Mouse (Mus musculus) heart, postnatal 0 days (tissue): ENCODE measurements around the gene Zbed5. TPM values are rescaled to one million over a fixed set of nuclear protein-coding genes. Genes with fewer than 3 reads are reported as not detected.

Source experiments
- ATAC-seq: fragments of 200-750 bp; cut with Nextera tagmentation; 2 replicates; pipeline ENCODE4 v1.8.0; 2017; ENCODE audit warnings: low read depth, moderate number of reproducible peaks, moderate library complexity; ENCODE audit not compliant: insufficient read depth
- DNase-seq: peaks from one replicate; pipeline ENCODE4 v3.0.0-alpha.2; 2016; ENCODE audit warnings: low spot score
- H3K27ac ChIP-seq: fragments of 300-500 bp; sonication (generic); 2 replicates; pipeline ENCODE4 v1.5.1; 2014; ENCODE audit warnings: low read depth, mild to moderate bottlenecking
- H3K27me3 ChIP-seq: fragments of 300-500 bp; sonication (generic); 2 replicates; pipeline ENCODE4 v1.6.1; 2014; ENCODE audit warnings: low read length, mixed read lengths; ENCODE audit not compliant: control insufficient read depth, insufficient read depth
- H3K36me3 ChIP-seq: fragments of 300-500 bp; sonication (generic); replicated peaks from 2 replicates; pipeline ENCODE4 v1.6.1; 2014; ENCODE audit warnings: low read length, mixed read lengths; ENCODE audit not compliant: control insufficient read depth, insufficient read depth
- H3K4me1 ChIP-seq: fragments of 300-500 bp; sonication (generic); 2 replicates; pipeline ENCODE4 v1.6.1; 2014; ENCODE audit warnings: antibody characterized with exemption; ENCODE audit not compliant: control insufficient read depth, insufficient read depth
- H3K4me2 ChIP-seq: fragments of 300-500 bp; sonication (generic); 2 replicates; pipeline ENCODE4 v1.6.1; 2014; ENCODE audit warnings: low read depth, mild to moderate bottlenecking, low read length, moderate library complexity
- H3K4me3 ChIP-seq: fragments of 300-500 bp; sonication (generic); 2 replicates; pipeline ENCODE4 v1.5.1; 2014; ENCODE audit warnings: low read depth, low read length
- H3K9ac ChIP-seq: fragments of 300-500 bp; sonication (generic); replicated peaks from 2 replicates; pipeline ENCODE4 v1.6.1; 2014; ENCODE audit warnings: low read depth, low read length, mixed read lengths
- H3K9me3 ChIP-seq: fragments of 300-500 bp; sonication (generic); replicated peaks from 2 replicates; pipeline ENCODE4 v1.6.1; 2016; ENCODE audit warnings: low read length; ENCODE audit not compliant: control insufficient read depth
- CTCF ChIP-seq: IDR thresholded peaks from 2 replicates; pipeline ENCODE4 v1.5.1; 2016; ENCODE audit warnings: antibody characterized with exemption, control low read depth, low read depth
- EP300 ChIP-seq: IDR thresholded peaks from 2 replicates; pipeline ENCODE4 v1.6.1; 2016; ENCODE audit warnings: antibody characterized with exemption, low read depth
- WGBS: fragments of 180-500 bp; shearing (Covaris S2); extraction: QIAGEN DNeasy Blood & Tissue Kit; methylation state at CpG from one replicate; pipeline ENCODE4 v1.1.7; 2014; 5-methylcytosine and 5-hydroxymethylcytosine counted together
- polyA plus RNA-seq: library from polyadenylated mRNA; unstranded; fragments of >200 nt; fragmentation: Nextera tagmentation; extraction: Ambion mirVana; gene quantifications from 2 replicates; pipeline ENCODE4 v1.2.1, GENCODE M21; 2015
- total RNA-seq: library from RNA; depleted of rRNA; stranded (reverse); fragments of >200 nt; gene quantifications from 2 replicates; pipeline ENCODE4 v1.2.3, GENCODE M21; 2014; ENCODE audit warnings: low replicate concordance

The Zbed5 gene
- total and polyA plus RNA-seq, 2 experiments from 2014 or later, result 1.4 to 1.5 TPM

DNA sequence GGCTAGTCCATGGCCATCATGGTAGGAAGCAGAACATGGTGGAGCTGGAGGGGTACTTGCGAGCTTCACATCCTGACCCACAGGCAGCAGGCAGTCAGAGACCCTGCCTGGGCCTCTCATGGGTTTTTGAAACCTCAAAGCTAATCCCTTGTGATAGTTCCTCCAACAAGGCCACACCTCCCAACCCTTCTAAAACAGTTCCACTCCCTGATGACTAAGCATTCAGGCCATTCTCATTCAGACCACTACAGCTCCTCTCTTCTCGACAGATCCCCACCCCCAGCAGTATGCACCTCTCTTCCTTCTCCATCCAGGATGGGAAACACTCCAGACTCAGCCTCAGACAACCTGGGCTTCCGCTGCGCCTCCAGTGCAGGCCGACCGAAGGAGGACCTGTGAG lies 33.2 kb upstream of the Zbed5 start:
- H3K27ac ChIP-seq, result no peak overlapping the region
- no peaks in the 10 kb centered on the region for H3K9me3 ChIP-seq
- no peaks in the 10 kb centered on the region for H3K27me3 ChIP-seq
- TF ChIP-seq EP300 (no peak), CTCF (no peak)
- WGBS, result 94% methylated on average over 6 of the region's 6 CpGs
- no peaks in the 10 kb centered on the region for H3K4me1 ChIP-seq
- no peak overlapping the region for H3K4me2 ChIP-seq
- DNase-seq (no peak), ATAC-seq (no peak)
- no peak overlapping the region for H3K9ac ChIP-seq
- no peak overlapping the region for H3K4me3 ChIP-seq
- peaks cover 19% of the 10 kb centered on the region for H3K36me3 ChIP-seq

DNA sequence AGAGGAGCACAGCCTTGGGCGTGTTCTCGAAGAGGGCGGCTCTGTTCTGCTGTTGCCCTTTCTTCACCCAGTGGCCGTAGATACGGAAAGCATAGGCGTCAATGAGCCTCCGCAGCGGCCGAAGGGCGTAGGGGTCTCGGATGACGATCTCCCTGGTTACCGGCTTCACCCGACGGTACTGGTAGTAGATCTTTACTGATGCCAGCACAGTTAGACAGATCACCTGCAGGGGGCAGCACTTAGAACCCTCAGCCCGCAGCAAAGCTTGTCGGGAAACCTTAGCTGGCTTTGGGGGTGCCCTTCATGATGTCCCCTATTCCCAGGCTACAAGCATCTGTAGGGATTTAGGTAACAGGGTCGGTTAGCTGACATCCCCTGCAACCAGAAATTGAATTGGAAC lies 31.1 kb upstream of the Zbed5 start:
- Histone ChIP-seq H3K27me3 (no peaks in the 10 kb centered on the region), H3K9me3 (no peaks in the 10 kb centered on the region), H3K4me3 (no peak overlapping the region), H3K27ac (no peak overlapping the region), H3K36me3 (peaks cover 16% of the 10 kb centered on the region; the same call in 1 of the 2 replicates), H3K4me1 (no peaks in the 10 kb centered on the region), H3K4me2 (peak overlapping the region; percentile 14; the same call in 1 of the 2 replicates), H3K9ac (no peak overlapping the region)
- WGBS, result 5% methylated on average over 18 of the region's 18 CpGs
- DNase-seq (peak; percentile 30), ATAC-seq (no peak; the same call in 1 of the 2 replicates)
- peak; percentile 31 for TF ChIP-seq CTCF
- no peak for TF ChIP-seq EP300

GRCm38 (mm10) chr5:129865841-129866240 lies 29.7 kb upstream of the Zbed5 start:
- H3K9me3 ChIP-seq, result no peaks in the 10 kb centered on the region
- H3K27me3 ChIP-seq, result no peaks in the 10 kb centered on the region
- no peak overlapping the region for H3K9ac ChIP-seq
- WGBS, result 79% methylated on average over 12 of the region's 12 CpGs
- ATAC-seq, result no peak
- no peak overlapping the region for H3K4me2 ChIP-seq
- peaks cover 6% of the 10 kb centered on the region; the same call in 1 of the 2 replicates for H3K36me3 ChIP-seq
- H3K4me1 ChIP-seq, result no peaks in the 10 kb centered on the region
- no peak for DNase-seq
- TF ChIP-seq CTCF (no peak), EP300 (no peak)
- no peak overlapping the region for H3K27ac ChIP-seq
- no peak overlapping the region for H3K4me3 ChIP-seq

DNA sequence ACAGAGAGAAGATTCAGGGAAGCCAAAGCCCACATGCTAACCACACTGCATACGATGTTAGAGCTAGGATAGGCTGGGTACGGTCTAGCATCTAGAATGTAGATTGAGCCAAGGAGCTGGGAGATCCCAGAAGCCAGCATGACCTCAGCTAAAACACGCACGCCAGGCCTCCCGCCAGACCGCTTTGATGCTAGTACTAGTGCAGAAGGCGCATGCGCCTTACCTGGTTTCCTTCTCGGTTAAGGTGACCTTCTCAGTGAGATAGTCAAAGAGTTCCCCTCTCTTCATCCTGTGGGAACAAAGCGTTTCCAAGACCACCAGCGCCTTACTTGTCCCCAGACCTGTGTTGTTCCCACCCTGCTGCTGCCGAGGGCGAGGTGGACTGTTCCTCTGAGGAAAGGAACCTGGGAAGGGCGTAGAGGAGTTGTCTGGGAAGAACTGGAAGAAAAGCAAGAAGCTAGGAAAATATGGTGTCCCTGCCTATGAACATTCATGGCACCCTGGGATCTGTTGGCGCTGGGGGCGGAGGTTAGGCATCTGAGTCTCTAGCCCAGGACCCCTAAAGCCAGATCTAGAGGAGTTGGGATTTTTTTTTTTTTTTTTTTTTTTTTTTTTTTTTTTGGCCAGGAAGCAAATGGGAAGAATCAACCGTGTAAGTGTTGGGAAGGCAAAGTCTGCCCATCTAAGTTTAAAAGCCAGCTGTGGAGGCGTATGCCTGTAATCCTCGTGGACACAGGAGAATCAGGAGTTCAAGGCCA lies 26.1 kb upstream of the Zbed5 start:
- H3K9me3 ChIP-seq, result no peaks in the 10 kb centered on the region
- 81% methylated on average over 19 of the region's 19 CpGs for WGBS
- no peaks in the 10 kb centered on the region for H3K4me1 ChIP-seq
- H3K4me3 ChIP-seq, result no peak overlapping the region
- no peak for DNase-seq
- H3K4me2 ChIP-seq, result no peak overlapping the region
- no peak for ATAC-seq
- no peak for TF ChIP-seq EP300
- no peak for TF ChIP-seq CTCF
- H3K27me3 ChIP-seq, result no peaks in the 10 kb centered on the region
- H3K9ac ChIP-seq, result no peak overlapping the region
- no peak overlapping the region for H3K27ac ChIP-seq
- H3K36me3 ChIP-seq, result no peaks in the 10 kb centered on the region

GRCm38 (mm10) chr5:129871238-129871637 lies 24.3 kb upstream of the Zbed5 start:
- no peak for ATAC-seq
- TF ChIP-seq EP300 (no peak), CTCF (no peak)

DNA sequence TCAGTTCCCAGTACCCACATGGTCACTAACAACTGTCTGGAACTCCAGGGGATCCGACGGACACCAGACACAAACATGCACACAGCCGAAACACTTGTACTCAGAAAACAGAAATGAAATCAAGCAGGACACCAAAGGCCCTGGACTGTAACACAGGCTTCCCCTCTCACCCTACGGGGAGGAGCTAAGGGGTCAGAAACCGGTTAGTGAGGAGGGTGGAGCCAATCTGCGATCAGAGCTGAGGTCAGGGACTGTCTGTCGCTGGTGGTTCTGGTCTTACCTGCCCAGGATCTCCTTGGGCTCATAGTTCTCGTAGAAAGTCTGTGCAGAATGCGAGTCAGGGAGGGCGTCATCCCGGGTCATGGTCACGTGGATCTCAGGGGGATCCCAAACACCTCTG lies 21.6 kb upstream of the Zbed5 start:
- Histone ChIP-seq H3K4me3 (no peak overlapping the region), H3K36me3 (no peaks in the 10 kb centered on the region), H3K4me2 (no peak overlapping the region), H3K4me1 (no peaks in the 10 kb centered on the region), H3K9ac (no peak overlapping the region), H3K9me3 (no peaks in the 10 kb centered on the region), H3K27ac (no peak overlapping the region), H3K27me3 (no peaks in the 10 kb centered on the region)
- no peak for TF ChIP-seq CTCF
- no peak for TF ChIP-seq EP300
- DNase-seq (no peak), ATAC-seq (no peak)
- 79% methylated on average over 12 of the region's 12 CpGs for WGBS

More at GRCm38 (mm10) chr5:129871238-129871637, 24.3 kb upstream of the Zbed5 start:
- Histone ChIP-seq H3K27ac (no peak overlapping the region), H3K4me1 (no peaks in the 10 kb centered on the region), H3K36me3 (no peaks in the 10 kb centered on the region), H3K27me3 (no peaks in the 10 kb centered on the region), H3K9ac (no peak overlapping the region), H3K4me2 (no peak overlapping the region), H3K9me3 (no peaks in the 10 kb centered on the region), H3K4me3 (no peak overlapping the region)
- 67% methylated on average over 2 of the region's 2 CpGs for WGBS
- no peak for DNase-seq
